Mouse (Mus musculus) kidney, embryonic 15.5 days (tissue): ENCODE measurements at regions not wholly inside any gene's neighbourhood (a gene's known extent, or its start where the extent isn't known, plus 50 kb on each side); places are given as distances from the start of the nearest gene placed in this dataset.

Source experiments
- ATAC-seq: fragments of 200-750 bp; cut with Nextera tagmentation; replicated peaks from 2 replicates; pipeline ENCODE4 v1.8.0; 2017; ENCODE audit warnings: moderate TSS enrichment; ENCODE audit not compliant: low FRiP score
- H3K27ac ChIP-seq: fragments of 300-500 bp; sonication (generic); 2 replicates; pipeline ENCODE4 v1.5.1; 2015; ENCODE audit warnings: mild to moderate bottlenecking, inconsistent platforms
- H3K27me3 ChIP-seq: fragments of 300-500 bp; sonication (generic); 2 replicates; pipeline ENCODE4 v1.6.1; 2015; ENCODE audit warnings: inconsistent platforms
- H3K36me3 ChIP-seq: fragments of 300-500 bp; sonication (generic); 2 replicates; pipeline ENCODE4 v1.6.1; 2015; ENCODE audit warnings: inconsistent platforms
- H3K4me1 ChIP-seq: fragments of 300-500 bp; sonication (generic); 2 replicates; pipeline ENCODE4 v1.6.1; 2015; ENCODE audit warnings: inconsistent platforms
- H3K4me2 ChIP-seq: fragments of 300-500 bp; sonication (generic); 2 replicates; pipeline ENCODE4 v1.6.1; 2015; ENCODE audit warnings: moderate library complexity, mild to moderate bottlenecking, inconsistent platforms
- H3K4me3 ChIP-seq: fragments of 300-500 bp; sonication (generic); replicated peaks from 2 replicates; pipeline ENCODE4 v1.5.1; 2015; ENCODE audit warnings: mild to moderate bottlenecking, inconsistent platforms
- H3K9ac ChIP-seq: fragments of 300-500 bp; sonication (generic); 2 replicates; pipeline ENCODE4 v1.6.1; 2015; ENCODE audit warnings: mild to moderate bottlenecking, inconsistent platforms
- H3K9me3 ChIP-seq: fragments of 300-500 bp; sonication (generic); replicated peaks from 2 replicates; pipeline ENCODE4 v1.6.1; 2016; ENCODE audit warnings: inconsistent platforms
- WGBS: fragments of 180-500 bp; shearing (Covaris S2); methylation state at CpG from one replicate; pipeline ENCODE4 v1.1.7; 2015; ENCODE audit warnings: mixed read lengths; 5-methylcytosine and 5-hydroxymethylcytosine counted together

DNA sequence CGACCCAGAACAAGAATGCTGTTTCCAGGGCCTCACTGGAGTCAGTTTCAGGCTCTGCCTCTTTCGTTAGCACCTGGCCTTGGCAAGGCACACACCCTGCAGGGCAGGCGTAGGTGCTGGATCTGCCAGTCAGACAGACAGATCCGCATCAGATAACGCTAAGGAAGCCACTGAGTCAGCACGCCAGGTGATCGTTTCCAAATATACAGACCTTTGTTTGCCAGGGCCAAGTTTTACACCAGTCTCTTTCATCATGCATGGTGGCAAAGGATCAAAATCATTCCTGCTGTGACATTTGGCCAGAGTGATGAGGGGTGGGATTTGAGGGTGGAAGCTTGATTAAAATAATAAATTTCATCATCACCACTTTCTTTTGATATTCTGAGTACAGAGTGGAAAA lies 411.0 kb downstream of the Ofcc1 start:
- ATAC-seq: no peak
- H3K4me3 ChIP-seq: no peak overlapping the region
- no peaks in the 10 kb centered on the region for H3K36me3 ChIP-seq
- no peak overlapping the region for H3K27ac ChIP-seq
- H3K4me2 ChIP-seq: no peak overlapping the region
- H3K9ac ChIP-seq: no peak overlapping the region
- H3K9me3 ChIP-seq: no peaks in the 10 kb centered on the region
- no peaks in the 10 kb centered on the region for H3K4me1 ChIP-seq
- no peaks in the 10 kb centered on the region for H3K27me3 ChIP-seq
- WGBS: 74% methylated on average over 7 of the region's 7 CpGs

DNA sequence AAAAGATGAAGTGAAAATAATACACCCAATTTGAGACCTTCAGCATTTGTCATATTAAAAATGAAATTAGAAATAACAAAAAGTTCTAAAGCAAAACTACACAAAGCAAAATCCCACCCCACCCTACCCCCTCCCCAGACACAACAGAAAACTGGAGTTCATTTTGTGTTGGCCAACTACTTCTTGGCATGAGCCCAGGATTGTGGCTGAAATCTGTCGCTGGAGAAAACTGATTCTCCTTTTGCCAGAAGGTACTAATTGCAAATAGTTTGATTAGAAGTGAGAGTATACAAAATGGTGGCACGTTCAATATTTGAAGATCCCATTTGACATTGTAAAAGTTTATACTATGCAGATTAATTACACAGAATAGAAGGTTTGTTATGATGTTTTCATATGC lies 426.0 kb downstream of the Ofcc1 start:
- H3K4me3 ChIP-seq: no peak overlapping the region
- 62% methylated on average over 2 of the region's 2 CpGs for WGBS
- no peaks in the 10 kb centered on the region for H3K27me3 ChIP-seq
- no peaks in the 10 kb centered on the region for H3K4me1 ChIP-seq
- H3K9ac ChIP-seq: no peak overlapping the region
- no peak overlapping the region for H3K27ac ChIP-seq
- no peaks in the 10 kb centered on the region for H3K36me3 ChIP-seq
- no peak for ATAC-seq
- H3K4me2 ChIP-seq: no peak overlapping the region
- H3K9me3 ChIP-seq: no peaks in the 10 kb centered on the region

DNA sequence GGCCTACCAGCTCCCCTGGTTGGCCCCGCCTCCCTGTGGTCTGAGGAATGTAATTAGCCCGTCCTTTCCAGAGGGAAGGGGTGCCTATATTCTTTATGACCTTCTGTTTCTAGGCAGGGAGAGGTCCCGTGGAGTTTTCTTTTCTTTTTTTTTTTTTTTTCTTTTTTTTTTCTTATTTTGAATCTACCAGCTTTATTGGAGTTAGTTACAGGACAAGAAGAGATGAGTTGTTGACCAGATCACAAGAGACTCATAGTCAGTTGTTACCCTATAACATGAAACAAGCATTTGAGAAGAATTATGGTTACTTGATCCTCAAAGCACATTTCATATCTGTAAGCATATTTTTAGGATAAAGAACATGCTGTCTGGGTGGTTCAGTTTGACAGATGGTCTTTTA lies 429.8 kb downstream of the Ofcc1 start:
- Histone ChIP-seq H3K27me3 (no peaks in the 10 kb centered on the region), H3K9ac (no peak overlapping the region), H3K4me1 (no peaks in the 10 kb centered on the region), H3K4me2 (no peak overlapping the region), H3K36me3 (no peaks in the 10 kb centered on the region), H3K4me3 (no peak overlapping the region), H3K27ac (no peak overlapping the region), H3K9me3 (no peaks in the 10 kb centered on the region)
- WGBS: 62% methylated on average over 3 of the region's 3 CpGs
- ATAC-seq: no peak

DNA sequence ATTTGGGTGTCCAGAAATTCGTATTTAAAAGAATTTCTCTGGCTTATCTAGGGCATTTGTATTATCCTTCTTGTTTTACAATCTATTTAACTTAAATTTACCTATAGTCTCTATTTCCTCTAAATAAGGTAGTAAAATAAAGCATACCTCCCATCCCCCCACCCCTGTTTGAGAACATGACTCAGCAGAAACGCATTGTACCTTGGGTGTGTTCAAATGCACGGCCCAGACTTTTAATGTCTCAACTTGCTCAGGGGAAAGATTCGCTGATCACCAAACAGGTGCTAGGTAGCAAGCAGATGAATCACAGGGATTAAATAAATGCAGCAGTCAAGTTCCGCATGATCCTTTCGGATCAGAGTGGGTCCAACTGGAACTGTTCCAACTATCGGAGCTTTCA lies 432.7 kb downstream of the Ofcc1 start:
- WGBS: 77% methylated on average over 7 of the region's 7 CpGs
- no peaks in the 10 kb centered on the region for H3K27me3 ChIP-seq
- no peak overlapping the region for H3K4me2 ChIP-seq
- no peaks in the 10 kb centered on the region for H3K36me3 ChIP-seq
- H3K9ac ChIP-seq: no peak overlapping the region
- no peaks in the 10 kb centered on the region for H3K4me1 ChIP-seq
- no peaks in the 10 kb centered on the region for H3K9me3 ChIP-seq
- no peak for ATAC-seq
- no peak overlapping the region for H3K27ac ChIP-seq
- H3K4me3 ChIP-seq: no peak overlapping the region

DNA sequence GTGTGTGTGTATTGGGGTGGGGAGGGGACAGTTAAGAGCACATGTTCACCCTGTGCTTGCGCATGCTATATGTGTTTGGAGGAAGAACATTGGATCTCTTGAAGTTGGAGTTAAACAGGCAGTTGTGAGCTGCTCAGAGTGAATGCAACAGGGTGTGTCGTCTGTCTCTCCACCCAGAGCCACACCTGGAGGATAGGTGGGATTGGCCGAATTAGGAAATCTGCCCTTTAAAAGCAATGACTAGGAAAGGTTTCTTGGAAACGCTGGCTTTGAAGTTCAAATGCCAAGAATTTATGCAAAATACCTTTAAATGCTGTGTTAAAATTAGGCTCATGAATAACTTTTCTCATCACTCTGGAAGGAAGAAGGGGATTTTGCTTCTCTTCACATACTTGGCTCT lies 436.9 kb downstream of the Ofcc1 start:
- Histone ChIP-seq H3K4me2 (no peak overlapping the region), H3K9ac (no peak overlapping the region), H3K4me1 (no peaks in the 10 kb centered on the region), H3K9me3 (no peaks in the 10 kb centered on the region), H3K27me3 (no peaks in the 10 kb centered on the region), H3K27ac (no peak overlapping the region), H3K4me3 (no peak overlapping the region), H3K36me3 (no peaks in the 10 kb centered on the region)
- 90% methylated on average over 4 of the region's 4 CpGs for WGBS
- ATAC-seq: no peak

DNA sequence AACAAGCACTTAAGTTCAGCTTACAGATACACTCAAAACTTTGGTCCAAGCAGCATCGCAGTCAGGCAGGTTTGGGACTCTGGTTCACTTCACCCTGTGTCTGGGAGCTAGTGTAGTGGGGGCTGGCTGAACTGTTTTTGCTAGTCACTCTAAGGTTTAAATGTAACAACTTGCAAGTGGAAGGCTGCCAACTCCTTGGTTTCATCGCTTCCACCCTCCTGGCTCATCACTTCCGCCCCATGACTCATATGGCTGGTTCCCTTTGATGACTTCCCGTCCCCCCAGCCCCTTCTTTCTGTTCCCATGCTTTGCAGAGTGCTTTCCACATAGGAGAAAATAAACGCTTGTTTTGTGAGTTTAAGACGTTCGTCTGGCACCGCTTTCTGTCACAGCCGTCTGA lies 438.1 kb downstream of the Ofcc1 start:
- no peaks in the 10 kb centered on the region for H3K27me3 ChIP-seq
- H3K27ac ChIP-seq: no peak overlapping the region
- H3K36me3 ChIP-seq: no peaks in the 10 kb centered on the region
- no peaks in the 10 kb centered on the region for H3K4me1 ChIP-seq
- H3K9me3 ChIP-seq: no peaks in the 10 kb centered on the region
- no peak overlapping the region for H3K4me2 ChIP-seq
- ATAC-seq: no peak
- no peak overlapping the region for H3K9ac ChIP-seq
- H3K4me3 ChIP-seq: no peak overlapping the region
- 65% methylated on average over 9 of the region's 9 CpGs for WGBS

DNA sequence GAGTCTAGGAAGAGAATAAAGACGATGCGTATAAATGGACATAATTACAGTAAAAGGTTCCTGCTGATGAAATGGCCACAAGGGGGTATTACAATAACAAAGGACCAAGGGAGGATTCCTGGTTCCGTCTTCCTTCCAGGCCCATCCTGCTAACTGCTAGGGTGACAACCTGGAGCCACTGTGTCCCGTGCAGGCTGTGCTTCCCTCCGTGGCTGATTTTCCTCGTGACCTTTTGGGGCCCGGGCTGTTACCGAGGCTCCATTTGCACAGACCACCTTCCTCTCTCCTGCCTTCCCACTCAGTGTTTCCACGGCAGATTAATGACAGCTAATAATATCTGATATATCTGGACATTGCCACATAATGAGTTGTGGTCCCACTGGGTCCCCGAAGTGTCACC lies 453.5 kb downstream of the Ofcc1 start:
- no peaks in the 10 kb centered on the region for H3K27me3 ChIP-seq
- WGBS: 37% methylated on average over 10 of the region's 10 CpGs
- no peaks in the 10 kb centered on the region for H3K4me1 ChIP-seq
- H3K4me2 ChIP-seq: no peak overlapping the region
- no peak overlapping the region for H3K27ac ChIP-seq
- no peak overlapping the region for H3K9ac ChIP-seq
- no peaks in the 10 kb centered on the region for H3K36me3 ChIP-seq
- H3K4me3 ChIP-seq: no peak overlapping the region
- ATAC-seq: no peak
- no peaks in the 10 kb centered on the region for H3K9me3 ChIP-seq

DNA sequence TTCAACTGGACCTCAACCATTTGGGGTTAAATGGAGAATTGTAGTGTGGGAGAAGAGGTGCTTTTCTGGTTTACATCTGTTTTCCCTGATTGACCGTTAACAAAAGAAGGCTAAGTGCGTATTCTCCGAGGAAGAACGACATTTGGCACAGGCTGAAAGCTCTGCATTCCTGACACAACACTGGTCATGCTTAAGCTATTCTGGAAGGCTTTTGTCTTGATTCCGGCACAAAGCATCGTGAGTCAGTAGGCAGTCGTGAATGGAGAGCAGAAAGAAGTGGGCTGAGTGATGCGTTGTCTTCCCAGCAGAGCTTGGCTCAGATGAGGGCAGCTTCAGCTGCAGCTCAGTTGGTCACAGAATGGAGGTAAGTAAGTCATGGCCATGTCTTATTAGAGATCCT lies 457.0 kb downstream of the Ofcc1 start:
- Histone ChIP-seq H3K36me3 (no peaks in the 10 kb centered on the region), H3K4me2 (no peak overlapping the region), H3K9me3 (no peaks in the 10 kb centered on the region), H3K27ac (no peak overlapping the region), H3K4me3 (no peak overlapping the region), H3K27me3 (no peaks in the 10 kb centered on the region), H3K4me1 (no peaks in the 10 kb centered on the region), H3K9ac (no peak overlapping the region)
- no peak for ATAC-seq
- 80% methylated on average over 8 of the region's 8 CpGs for WGBS

DNA sequence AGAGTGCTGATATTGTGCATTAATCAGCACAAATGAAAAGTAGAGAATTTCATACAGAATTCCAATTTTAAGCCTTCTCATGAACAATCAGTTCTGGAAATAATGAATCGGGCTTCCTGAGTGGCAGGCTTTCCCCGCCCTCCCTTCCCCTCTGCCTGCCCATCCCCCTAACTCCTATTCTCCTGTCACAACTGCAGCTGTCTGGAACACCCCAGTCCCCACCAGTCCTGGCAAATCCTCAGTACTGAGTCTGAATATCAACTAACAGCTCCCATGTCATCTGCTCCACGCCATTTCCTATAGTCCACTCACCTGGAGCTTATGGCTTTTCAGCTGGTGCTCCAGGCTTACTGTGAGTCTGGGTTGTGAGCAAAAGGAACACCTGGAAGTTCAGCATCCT lies 457.9 kb downstream of the Ofcc1 start:
- no peak for ATAC-seq
- Histone ChIP-seq H3K4me1 (no peaks in the 10 kb centered on the region), H3K27me3 (no peaks in the 10 kb centered on the region), H3K9me3 (no peaks in the 10 kb centered on the region), H3K4me2 (no peak overlapping the region), H3K4me3 (no peak overlapping the region), H3K27ac (no peak overlapping the region), H3K9ac (no peak overlapping the region), H3K36me3 (no peaks in the 10 kb centered on the region)
- WGBS: 86% methylated on average over 3 of the region's 3 CpGs

DNA sequence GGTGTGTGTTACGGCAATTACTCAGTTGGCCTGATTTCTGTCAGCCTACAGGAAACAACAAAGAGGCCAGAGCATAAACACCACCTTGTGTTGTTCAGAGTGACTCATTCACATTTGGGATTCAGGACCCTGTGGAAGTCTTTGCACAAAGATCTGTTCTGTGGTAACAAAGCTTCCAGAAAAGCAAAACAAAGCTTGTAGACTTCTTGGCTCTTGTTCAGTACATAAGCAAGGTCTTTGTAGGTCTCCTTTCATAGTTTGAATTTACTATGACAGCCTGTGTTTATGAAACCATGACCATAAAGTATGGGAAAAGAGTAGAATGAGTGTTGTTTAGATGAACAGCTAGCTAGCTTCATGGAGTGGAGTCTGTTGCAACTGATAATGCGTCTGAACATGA lies 461.9 kb downstream of the Ofcc1 start:
- H3K9me3 ChIP-seq: no peaks in the 10 kb centered on the region
- no peaks in the 10 kb centered on the region for H3K4me1 ChIP-seq
- H3K36me3 ChIP-seq: no peaks in the 10 kb centered on the region
- 86% methylated on average over 2 of the region's 2 CpGs for WGBS
- no peak for ATAC-seq
- H3K4me2 ChIP-seq: no peak overlapping the region
- H3K4me3 ChIP-seq: no peak overlapping the region
- H3K9ac ChIP-seq: no peak overlapping the region
- no peaks in the 10 kb centered on the region for H3K27me3 ChIP-seq
- H3K27ac ChIP-seq: no peak overlapping the region

DNA sequence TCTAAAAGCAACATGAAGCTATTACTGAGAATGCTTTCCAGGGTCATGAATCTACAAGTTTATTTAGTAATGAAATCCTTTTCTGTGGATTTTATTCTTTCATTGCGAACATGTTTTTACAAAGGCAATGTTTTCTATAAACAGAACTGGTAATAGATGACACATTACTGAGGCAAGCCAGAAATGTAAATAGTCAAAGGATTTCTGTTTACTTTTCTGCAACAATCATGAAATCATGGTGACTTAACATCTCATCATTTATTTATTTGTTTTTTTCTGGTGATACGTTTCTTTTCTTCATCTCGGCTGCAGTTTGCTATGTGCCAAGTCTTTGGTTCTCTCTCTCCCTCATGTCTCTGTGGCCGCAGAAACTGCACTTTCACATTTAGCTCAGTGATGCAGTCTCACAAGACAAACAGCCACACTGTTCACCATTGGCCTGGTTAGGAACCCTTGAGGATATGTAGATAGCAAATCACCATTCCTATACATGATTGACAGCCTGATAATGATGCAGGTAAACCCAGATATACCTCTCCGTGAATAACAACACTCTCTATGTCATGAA lies 462.8 kb downstream of the Ofcc1 start:
- Histone ChIP-seq H3K36me3 (no peaks in the 10 kb centered on the region), H3K9me3 (no peaks in the 10 kb centered on the region), H3K27ac (no peak overlapping the region), H3K9ac (no peak overlapping the region), H3K27me3 (no peaks in the 10 kb centered on the region), H3K4me3 (no peak overlapping the region), H3K4me2 (no peak overlapping the region), H3K4me1 (no peaks in the 10 kb centered on the region)
- ATAC-seq: no peak
- 68% methylated on average over 5 of the region's 5 CpGs for WGBS

DNA sequence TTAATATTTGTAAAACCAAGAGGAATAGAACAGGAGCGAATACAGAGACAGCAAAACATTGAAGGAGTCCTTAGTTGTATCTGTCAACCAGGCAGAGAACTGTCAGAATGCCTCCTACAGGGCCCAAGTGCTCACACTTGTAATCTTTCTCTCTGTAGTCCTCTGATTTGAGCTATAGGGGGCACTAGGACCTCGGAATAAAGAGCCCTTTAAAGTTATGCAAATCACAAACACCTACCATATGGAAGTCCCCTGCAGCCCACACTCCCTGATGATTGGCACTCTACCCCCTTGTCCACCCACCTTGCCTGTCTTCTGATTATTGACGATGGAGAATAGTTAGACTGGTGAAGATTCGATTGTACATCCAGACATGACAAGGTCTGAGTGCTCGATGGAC lies 467.1 kb downstream of the Ofcc1 start:
- H3K4me2 ChIP-seq: no peak overlapping the region
- WGBS: 72% methylated on average over 5 of the region's 5 CpGs
- ATAC-seq: no peak
- no peak overlapping the region for H3K4me3 ChIP-seq
- H3K27me3 ChIP-seq: no peaks in the 10 kb centered on the region
- H3K9ac ChIP-seq: no peak overlapping the region
- H3K36me3 ChIP-seq: no peaks in the 10 kb centered on the region
- no peak overlapping the region for H3K27ac ChIP-seq
- no peaks in the 10 kb centered on the region for H3K4me1 ChIP-seq
- H3K9me3 ChIP-seq: no peaks in the 10 kb centered on the region

DNA sequence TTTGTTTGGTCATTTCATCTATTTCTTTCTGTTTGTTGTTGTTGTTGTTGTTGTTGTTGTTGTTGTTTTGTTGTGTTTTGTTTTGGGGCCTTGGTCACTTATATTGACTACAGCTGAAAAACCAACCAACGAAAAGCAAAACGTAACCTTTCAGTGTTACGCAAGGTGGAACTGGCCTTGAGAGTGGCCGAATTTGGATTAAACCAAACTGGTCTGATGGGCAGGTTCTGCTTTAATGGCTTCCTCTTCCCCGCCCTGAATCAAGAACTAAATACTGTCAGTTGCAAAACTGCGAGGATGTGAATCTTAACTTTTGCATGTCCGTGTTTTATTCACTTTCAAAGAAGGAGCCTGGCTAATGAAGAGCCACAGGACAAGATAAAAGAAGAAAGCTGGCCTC lies 480.2 kb downstream of the Ofcc1 start:
- ATAC-seq: no peak
- H3K36me3 ChIP-seq: no peaks in the 10 kb centered on the region
- WGBS: 77% methylated on average over 7 of the region's 7 CpGs
- H3K4me2 ChIP-seq: no peak overlapping the region
- no peaks in the 10 kb centered on the region for H3K9me3 ChIP-seq
- H3K27me3 ChIP-seq: no peaks in the 10 kb centered on the region
- no peak overlapping the region for H3K9ac ChIP-seq
- no peak overlapping the region for H3K27ac ChIP-seq
- no peaks in the 10 kb centered on the region for H3K4me1 ChIP-seq
- H3K4me3 ChIP-seq: no peak overlapping the region
